Mouse (Mus musculus) neutrophil, adult 65 days (primary cell): ENCODE data around the gene Mapk3. TPM values are rescaled to one million over a fixed set of nuclear protein-coding genes. Genes with fewer than 3 reads are reported as not detected.

Source experiments
- total RNA-seq: library from RNA; stranded (reverse); gene quantifications from 2 replicates; pipeline ENCODE4 v1.2.4, GENCODE M21; 2023

Mapk3 gene
- total RNA-seq: 255 and 261 TPM in 2 replicates

GRCm38 (mm10) chr7:126759050-126759671 is at the start of gene Mapk3:
TSS of gene Mapk3 (plus strand) at chr7:126759601.

GRCm38 (mm10) chr7:126766201-126766600 is 6.8 kb downstream of the Mapk3 start, which contains the start of gene Gdpd3:
TSS of gene Gdpd3 (plus strand) at chr7:126766334.

GRCm38 (mm10) chr7:126776598-126777057 is 17.2 kb downstream of the Mapk3 start, which contains the start of gene Ypel3:
TSS of gene Ypel3 (plus strand) at chr7:126776955.

GRCm38 (mm10) chr7:126780971-126781635 is 21.7 kb downstream of the Mapk3 start, which contains the start of gene Tbx6:
TSS of gene Tbx6 (plus strand) at chr7:126781483.

GRCm38 (mm10) chr7:126791851-126792720 is 32.7 kb downstream of the Mapk3 start, which contains the start of gene Ppp4c:
TSS of gene Ppp4c (minus strand) at chr7:126792496.

GRCm38 (mm10) chr7:126797411-126798126 is 38.2 kb downstream of the Mapk3 start, which contains the start of gene Fam57b:
TSS of gene Fam57b (plus strand) at chr7:126797668.

Other genes with a start within 250 kb of the Mapk3 start
- gene Eif3c, start 193.2 kb upstream of the Mapk3 start, total RNA-seq: 70.7 and 76.0 TPM in 2 replicates
- 179 and 277 TPM in 2 replicates for gene Apobr, start 174.7 kb upstream of the Mapk3 start, total RNA-seq
- gene Cln3, start 173.8 kb upstream of the Mapk3 start, total RNA-seq: 387 and 438 TPM in 2 replicates
- 1.7 and 4.0 TPM in 2 replicates for gene Il27, start 164.7 kb upstream of the Mapk3 start, total RNA-seq
- gene Nupr1, start 128.7 kb upstream of the Mapk3 start, total RNA-seq: 7.5 and 8.5 TPM in 2 replicates
- 11.2 and 16.0 TPM in 2 replicates for gene Sgf29, start 110.3 kb upstream of the Mapk3 start, total RNA-seq
- gene Sult1a1, start 83.2 kb upstream of the Mapk3 start, total RNA-seq: 1.1 TPM in 1 of 2 replicates, not detected in the other
- 41.8 and 49.9 TPM in 2 replicates for gene Bola2, start 64.2 kb upstream of the Mapk3 start, total RNA-seq
- gene Slx1b, start 63.8 kb upstream of the Mapk3 start, total RNA-seq: 5.1 and 6.8 TPM in 2 replicates
- 1,908 and 2,111 TPM in 2 replicates for gene Coro1a, start 51.8 kb upstream of the Mapk3 start, total RNA-seq
- gene Gdpd3, start 6.7 kb downstream of the Mapk3 start, total RNA-seq: 17.6 and 21.9 TPM in 2 replicates
- gene Ypel3, start 17.4 kb downstream of the Mapk3 start, total RNA-seq: 278 and 300 TPM in 2 replicates
- gene Tbx6, start 21.9 kb downstream of the Mapk3 start, total RNA-seq: 4.3 and 4.4 TPM in 2 replicates
- gene Ppp4c, start 32.9 kb downstream of the Mapk3 start, total RNA-seq: 231 and 266 TPM in 2 replicates
- not detected in 2 replicates for gene Fam57b, start 38.1 kb downstream of the Mapk3 start, total RNA-seq
- not detected in 2 replicates for gene 4930451I11Rik, start 72.0 kb downstream of the Mapk3 start, total RNA-seq
- not detected in 2 replicates for gene Doc2a, start 87.8 kb downstream of the Mapk3 start, total RNA-seq
- 37.5 and 38.0 TPM in 2 replicates for gene Hirip3, start 102.4 kb downstream of the Mapk3 start, total RNA-seq
- 41.4 and 42.2 TPM in 2 replicates for gene Ino80e, start 102.8 kb downstream of the Mapk3 start, total RNA-seq
- 50.7 and 59.9 TPM in 2 replicates for gene Taok2, start 125.1 kb downstream of the Mapk3 start, total RNA-seq
- 38.9 and 40.1 TPM in 2 replicates for gene Tmem219, start 163.3 kb downstream of the Mapk3 start, total RNA-seq
- 17.4 and 23.2 TPM in 2 replicates for gene Kctd13, start 169.3 kb downstream of the Mapk3 start, total RNA-seq
- gene Asphd1, start 190.0 kb downstream of the Mapk3 start, total RNA-seq: not detected in 2 replicates
- 1.9 and 3.1 TPM in 2 replicates for gene Sez6l2, start 191.0 kb downstream of the Mapk3 start, total RNA-seq
- 56.2 and 56.5 TPM in 2 replicates for gene Cdipt, start 216.3 kb downstream of the Mapk3 start, total RNA-seq
- 0.95 and 1.3 TPM in 2 replicates for gene Cdiptos, start 216.5 kb downstream of the Mapk3 start, total RNA-seq